Mouse (Mus musculus) heart, postnatal 0 days (tissue): ENCODE measurements around the gene Add2. TPM values are rescaled to one million over a fixed set of nuclear protein-coding genes. Genes with fewer than 3 reads are reported as not detected.

Experiments
- ATAC-seq: fragments of 200-750 bp; cut with Nextera tagmentation; 2 replicates; pipeline ENCODE4 v1.8.0; 2017; ENCODE audit warnings: low read depth, moderate number of reproducible peaks, moderate library complexity; ENCODE audit not compliant: insufficient read depth
- DNase-seq: peaks from one replicate; pipeline ENCODE4 v3.0.0-alpha.2; 2016; ENCODE audit warnings: low spot score
- H3K27ac ChIP-seq: fragments of 300-500 bp; sonication (generic); 2 replicates; pipeline ENCODE4 v1.5.1; 2014; ENCODE audit warnings: low read depth, mild to moderate bottlenecking
- H3K27me3 ChIP-seq: fragments of 300-500 bp; sonication (generic); 2 replicates; pipeline ENCODE4 v1.6.1; 2014; ENCODE audit warnings: low read length, mixed read lengths; ENCODE audit not compliant: control insufficient read depth, insufficient read depth
- H3K36me3 ChIP-seq: fragments of 300-500 bp; sonication (generic); replicated peaks from 2 replicates; pipeline ENCODE4 v1.6.1; 2014; ENCODE audit warnings: low read length, mixed read lengths; ENCODE audit not compliant: control insufficient read depth, insufficient read depth
- H3K4me1 ChIP-seq: fragments of 300-500 bp; sonication (generic); 2 replicates; pipeline ENCODE4 v1.6.1; 2014; ENCODE audit warnings: antibody characterized with exemption; ENCODE audit not compliant: control insufficient read depth, insufficient read depth
- H3K4me2 ChIP-seq: fragments of 300-500 bp; sonication (generic); 2 replicates; pipeline ENCODE4 v1.6.1; 2014; ENCODE audit warnings: low read depth, mild to moderate bottlenecking, low read length, moderate library complexity
- H3K4me3 ChIP-seq: fragments of 300-500 bp; sonication (generic); 2 replicates; pipeline ENCODE4 v1.5.1; 2014; ENCODE audit warnings: low read depth, low read length
- H3K9ac ChIP-seq: fragments of 300-500 bp; sonication (generic); replicated peaks from 2 replicates; pipeline ENCODE4 v1.6.1; 2014; ENCODE audit warnings: low read depth, low read length, mixed read lengths
- H3K9me3 ChIP-seq: fragments of 300-500 bp; sonication (generic); replicated peaks from 2 replicates; pipeline ENCODE4 v1.6.1; 2016; ENCODE audit warnings: low read length; ENCODE audit not compliant: control insufficient read depth
- CTCF ChIP-seq: IDR thresholded peaks from 2 replicates; pipeline ENCODE4 v1.5.1; 2016; ENCODE audit warnings: antibody characterized with exemption, control low read depth, low read depth
- EP300 ChIP-seq: IDR thresholded peaks from 2 replicates; pipeline ENCODE4 v1.6.1; 2016; ENCODE audit warnings: antibody characterized with exemption, low read depth
- WGBS: fragments of 180-500 bp; shearing (Covaris S2); extraction: QIAGEN DNeasy Blood & Tissue Kit; methylation state at CpG from one replicate; pipeline ENCODE4 v1.1.7; 2014; 5-methylcytosine and 5-hydroxymethylcytosine counted together
- polyA plus RNA-seq: library from polyadenylated mRNA; unstranded; fragments of >200 nt; fragmentation: Nextera tagmentation; extraction: Ambion mirVana; gene quantifications from 2 replicates; pipeline ENCODE4 v1.2.1, GENCODE M21; 2015
- total RNA-seq: library from RNA; depleted of rRNA; stranded (reverse); fragments of >200 nt; gene quantifications from 2 replicates; pipeline ENCODE4 v1.2.3, GENCODE M21; 2014; ENCODE audit warnings: low replicate concordance

Gene Add2
- total and polyA plus RNA-seq, 2 experiments from 2014 or later, result 1.2 to 1.5 TPM

GRCm38 (mm10) chr6:86074538-86075204 is 46.2 kb downstream of the Add2 start:
- Histone ChIP-seq H3K27me3 (no peaks in the 10 kb centered on the region), H3K4me1 (no peaks in the 10 kb centered on the region), H3K27ac (no peak overlapping the region), H3K4me2 (no peak overlapping the region), H3K9me3 (no peaks in the 10 kb centered on the region), H3K9ac (no peak overlapping the region), H3K4me3 (no peak overlapping the region), H3K36me3 (no peaks in the 10 kb centered on the region)
- TF ChIP-seq CTCF (no peak), EP300 (no peak)
- DNase-seq (no peak), ATAC-seq (no peak)
- WGBS, result 72% methylated on average over 8 of the region's 8 CpGs

- Histone ChIP-seq H3K9ac (no peak overlapping the region), H3K4me3 (no peak overlapping the region), H3K4me1 (no peaks in the 10 kb centered on the region), H3K27ac (no peak overlapping the region), H3K9me3 (no peaks in the 10 kb centered on the region), H3K4me2 (no peak overlapping the region), H3K36me3 (no peaks in the 10 kb centered on the region), H3K27me3 (no peaks in the 10 kb centered on the region)
- ATAC-seq (no peak), DNase-seq (no peak)
- 73% methylated on average over 2 of the region's 2 CpGs for WGBS
- TF ChIP-seq CTCF (no peak), EP300 (no peak)
These were observed 48.0 kb downstream of the Add2 start for GRCm38 (mm10) chr6:86076525-86076924.

- H3K27me3 ChIP-seq, result no peaks in the 10 kb centered on the region
- TF ChIP-seq EP300 (no peak), CTCF (no peak)
- no peak overlapping the region for H3K27ac ChIP-seq
- no peaks in the 10 kb centered on the region for H3K36me3 ChIP-seq
- no peak overlapping the region for H3K9ac ChIP-seq
- no peak overlapping the region for H3K4me3 ChIP-seq
- WGBS, result 50% methylated on average over 5 of the region's 5 CpGs
- DNase-seq (no peak), ATAC-seq (no peak)
- H3K4me2 ChIP-seq, result no peak overlapping the region
- no peaks in the 10 kb centered on the region for H3K4me1 ChIP-seq
- no peaks in the 10 kb centered on the region for H3K9me3 ChIP-seq
These were observed 49.4 kb downstream of the Add2 start for GRCm38 (mm10) chr6:86077880-86078279.

- Histone ChIP-seq H3K27ac (no peak overlapping the region), H3K36me3 (no peaks in the 10 kb centered on the region), H3K9me3 (no peaks in the 10 kb centered on the region), H3K4me3 (no peak overlapping the region), H3K4me1 (no peaks in the 10 kb centered on the region), H3K9ac (no peak overlapping the region), H3K27me3 (no peaks in the 10 kb centered on the region), H3K4me2 (no peak overlapping the region)
- TF ChIP-seq EP300, result no peak
- TF ChIP-seq CTCF, result no peak
- 57% methylated on average over 1 of the region's 1 CpGs for WGBS
- ATAC-seq, result no peak
- no peak for DNase-seq
These were observed 50.0 kb downstream of the Add2 start for GRCm38 (mm10) chr6:86078361-86079010.

- DNase-seq, result no peak
- TF ChIP-seq EP300, result no peak
- TF ChIP-seq CTCF, result no peak
- no peaks in the 10 kb centered on the region for H3K4me1 ChIP-seq
- H3K27me3 ChIP-seq, result no peaks in the 10 kb centered on the region
- H3K27ac ChIP-seq, result no peak overlapping the region
- no peaks in the 10 kb centered on the region for H3K9me3 ChIP-seq
- no peak overlapping the region for H3K9ac ChIP-seq
- no peak overlapping the region for H3K4me3 ChIP-seq
- no peaks in the 10 kb centered on the region for H3K36me3 ChIP-seq
- ATAC-seq, result no peak
- no peak overlapping the region for H3K4me2 ChIP-seq
These were observed 50.8 kb downstream of the Add2 start for GRCm38 (mm10) chr6:86079323-86079722.

- DNase-seq, result no peak
- Histone ChIP-seq H3K27ac (no peak overlapping the region), H3K27me3 (no peaks in the 10 kb centered on the region), H3K4me2 (no peak overlapping the region), H3K36me3 (no peaks in the 10 kb centered on the region), H3K9me3 (no peaks in the 10 kb centered on the region), H3K4me1 (no peaks in the 10 kb centered on the region), H3K4me3 (no peak overlapping the region), H3K9ac (no peak overlapping the region)
- 61% methylated on average over 6 of the region's 6 CpGs for WGBS
- no peak for ATAC-seq
- TF ChIP-seq EP300 (no peak), CTCF (peak; percentile 56)
These were observed 57.0 kb downstream of the Add2 start for GRCm38 (mm10) chr6:86085518-86085917.
